In the genomic region with DNA sequence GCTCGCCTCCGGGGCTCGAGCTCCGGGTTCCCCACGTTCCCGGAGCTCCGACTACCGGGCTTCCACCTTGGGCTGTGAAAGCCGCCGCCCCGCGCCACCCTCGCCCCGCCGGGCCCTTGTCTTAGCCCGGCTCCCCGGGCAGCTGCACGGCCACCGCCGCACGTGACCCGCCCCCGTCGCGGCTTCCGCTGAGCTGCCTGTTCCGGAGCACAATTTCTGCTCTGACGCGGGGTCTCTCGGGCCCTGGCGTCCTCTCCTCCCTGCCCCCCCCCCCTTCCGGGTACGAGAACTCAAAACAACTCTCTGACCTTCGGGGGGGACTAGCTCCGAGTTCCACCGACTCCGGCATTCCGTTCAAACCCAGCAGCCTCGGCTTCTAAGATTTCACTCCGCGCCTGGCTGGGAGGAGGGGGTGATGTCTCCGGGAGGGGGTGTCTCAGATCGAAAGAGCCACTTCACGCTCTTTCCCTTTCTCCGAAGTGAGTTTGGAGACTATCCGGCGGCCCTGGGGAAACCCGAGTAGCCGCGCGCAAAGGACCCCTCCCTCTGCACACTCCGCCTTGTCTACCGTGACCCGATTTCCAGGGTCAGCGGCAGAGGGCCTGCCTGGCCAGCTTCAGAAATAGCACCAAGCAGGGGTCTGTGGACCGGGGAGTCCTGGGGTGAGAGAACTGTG, we compare ENCODE assay signal across 7 mouse cellular contexts. TPM values are rescaled to one million over a fixed set of nuclear protein-coding genes. Genes with fewer than 3 reads are reported as not detected.
DNase-seq lines count a peak whose midpoint lies in the region; ATAC-seq and TF ChIP-seq lines count a peak whose summit lies in the region.

Gene Bcor, minus strand, starts transcription at position 375 of the 676 bp plus-strand sequence.

- peaks cover 15% of the 10 kb centered on the region; the same call in 1 of the 2 replicates for H3K4me1 ChIP-seq in limb, embryonic 11.5 days (ENCODE audit: control insufficient read depth, insufficient read depth, low read length)
- H3K4me1 ChIP-seq in midbrain, embryonic 10.5 days, result peaks cover 55% of the 10 kb centered on the region

- in situ Hi-C loops in Patski (cut with MboI; ENCODE audit: low pct_unique_long_range_greater_than_20kb), result no loop called here

- DNase-seq in Patski (ENCODE audit: low read depth, low spot score), result no peak
- DNase-seq in brain, adult 2 months (ENCODE audit: low read depth, low spot score), result peak; percentile 38
- peak; percentile 67 for DNase-seq in gastrocnemius, postnatal 25 days
- peak; percentile 77 for DNase-seq in induced T-regulatory cell, adult 2 months (ENCODE audit: low read depth)
- DNase-seq in limb, embryonic 11.5 days (ENCODE audit: low spot score), result peak; percentile 76
- peak; percentile 60 for DNase-seq in midbrain, embryonic 10.5 days (ENCODE audit: low spot score)
- peak; percentile 82 for DNase-seq in splenic B cell, adult 2 months (ENCODE audit: low read depth, low spot score)

- CTCF ChIA-PET in Patski (lab: Charles Lee), result no interaction called here

- peak; percentile 42 for ATAC-seq in Patski
- peak; percentile 31 for ATAC-seq in limb, embryonic 11.5 days (ENCODE audit: insufficient number of reproducible peaks, low FRiP score, low TSS enrichment, low read depth)

- peak within 1 kb of the TSS; percentile 65 for H3K4me2 ChIP-seq in limb, embryonic 11.5 days (ENCODE audit: low read depth, severe bottlenecking)

- TF ChIP-seq CTCF in Patski (IDR thresholded peaks at IDR 0.05), result no peak

- POLR2A ChIA-PET in Patski (lab: Charles Lee), result interaction anchor here (1.1 kb wide), 1 partner anchor 50 kb away, joined by 3 read pairs; no protein-coding TSS in a partner anchor

- H3K9me3 ChIP-seq in limb, embryonic 11.5 days (ENCODE audit: control insufficient read depth, low read length), result no peaks in the 10 kb centered on the region
- no peaks in the 10 kb centered on the region for H3K9me3 ChIP-seq in midbrain, embryonic 10.5 days (replicated peaks)

- H3K9ac ChIP-seq in limb, embryonic 11.5 days (ENCODE audit: low read length), result peak within 1 kb of the TSS; percentile 73

- 7% methylated on average over 40 of the region's 56 CpGs for WGBS in limb, embryonic 11.5 days
- WGBS in midbrain, embryonic 10.5 days, result 7% methylated on average over 56 of the region's 56 CpGs

- H3K4me3 ChIP-seq in limb, embryonic 11.5 days (ENCODE audit: low read depth, low read length), result peak within 1 kb of the TSS; percentile 37
- peak within 1 kb of the TSS; percentile 60 for H3K4me3 ChIP-seq in midbrain, embryonic 10.5 days

- H3K36me3 ChIP-seq in limb, embryonic 11.5 days (ENCODE audit: control insufficient read depth, insufficient read depth, low read length), result no peaks in the 10 kb centered on the region
- no peaks in the 10 kb centered on the region for H3K36me3 ChIP-seq in midbrain, embryonic 10.5 days
- H3K36me3 ChIP-seq in splenic B cell, adult 2 months (ENCODE audit: control insufficient read depth, insufficient read depth, low read length, poor library complexity, severe bottlenecking), result no peaks in the 10 kb centered on the region

- H3K27ac ChIP-seq in limb, embryonic 11.5 days (replicated peaks; ENCODE audit: low read depth, low read length), result peak within 1 kb of the TSS; percentile 76
- peak within 1 kb of the TSS; percentile 92 for H3K27ac ChIP-seq in midbrain, embryonic 10.5 days (replicated peaks)

- peaks cover 18% of the 10 kb centered on the region for H3K27me3 ChIP-seq in Patski
- peaks cover 46% of the 10 kb centered on the region for H3K27me3 ChIP-seq in limb, embryonic 11.5 days (ENCODE audit: control insufficient read depth, insufficient read depth, low read length)
- peaks cover 75% of the 10 kb centered on the region for H3K27me3 ChIP-seq in midbrain, embryonic 10.5 days (ENCODE audit: low read depth, poor library complexity, severe bottlenecking)
- no peaks in the 10 kb centered on the region for H3K27me3 ChIP-seq in splenic B cell, adult 2 months (ENCODE audit: control insufficient read depth, insufficient read depth, low read length, poor library complexity, severe bottlenecking)

RNA-seq across cellular contexts. Expression of gene Bcor, which starts in this region (rescaled TPM):
- polyA plus RNA-seq in Patski (2021), result 19.8 TPM
- 10 to 100 TPM; 10.1 to 13.7 TPM for total RNA-seq in gastrocnemius, postnatal 25 days (2021)
- 26.6 and 30.5 TPM in 2 replicates for polyA plus RNA-seq in limb, embryonic 11.5 days (2014; fragmentation: Nextera tagmentation; extraction: Ambion mirVana)
- polyA plus RNA-seq in midbrain, embryonic 10.5 days (2016; fragmentation: Nextera tagmentation; extraction: Ambion mirVana), result 17.9 and 22.4 TPM in 2 replicates
